Mouse (Mus musculus) bone marrow, adult 2 months (tissue): ENCODE measurements at regions not wholly inside any gene's neighbourhood (a gene's known extent, or its start where the extent isn't known, plus 50 kb on each side); places are given as distances from the start of the nearest gene placed in this dataset.

Experiments
- CTCF ChIP-seq: fragments of 200-500 bp; IDR thresholded peaks from 2 replicates; pipeline ENCODE4 v1.5.1; 2011; ENCODE audit warnings: low read length, control low read depth; ENCODE audit not compliant: control insufficient read depth, insufficient read depth
- POLR2A ChIP-seq: fragments of 200-500 bp; IDR thresholded peaks from 2 replicates; pipeline ENCODE4 v1.6.1; 2011; ENCODE audit warnings: low read depth, mild to moderate bottlenecking, control low read depth, low read length, borderline replicate concordance; ENCODE audit not compliant: control insufficient read depth

- TF ChIP-seq POLR2A (no peak), CTCF (no peak)
Measured at GRCm38 (mm10) chr3:148575735-148576134, 414.6 kb downstream of the Adgrl2 start.
